26 mouse cellular contexts compared by ENCODE assay signal in genomic region chr11:55356846-55357245, GRCm38 (mm10). TPM values are rescaled to one million over a fixed set of nuclear protein-coding genes. Genes with fewer than 3 reads are reported as not detected.
A peak's percentile ranks its signal among the peaks of the same experiment; 100 is the strongest.
DNase-seq lines count a peak whose midpoint lies in the region; TF ChIP-seq lines count a peak whose summit lies in the region.
"Had no signal": no experiment of that assay in that cellular context is flagged by ENCODE, and none has a peak within 500 bp of the region (broad histone marks: within the 10 kb centered on the region; RNA-seq: fewer than 3 reads in every experiment).

No protein-coding gene starts in this region.

- WGBS in cerebellum, adult 2 months, result 10% methylated on average over 2 of the region's 2 CpGs

- peak overlapping the region; percentile 85 for H3K27ac ChIP-seq in cerebellum, adult 2 months (ENCODE audit: insufficient read depth, low read length)
- H3K27ac ChIP-seq: embryonic facial prominence, embryonic 13.5 days; forebrain, embryonic 10.5 days; kidney, embryonic 15.5 days; limb, embryonic 10.5 days; limb, embryonic 15.5 days; liver, embryonic 13.5 days; stomach, postnatal 0 days had no signal

- DNase-seq in 3T3-L1 (ENCODE audit: low read depth, low spot score), result peak; percentile 31
- DNase-seq in NIH3T3 (ENCODE audit: low read depth), result peak; percentile 27
- DNase-seq in cerebellum, adult 2 months, result peak; percentile 96 to 99
- peak; percentile 97 to 98 for DNase-seq in cerebellum, postnatal 14 days
- DNase-seq in right cerebral cortex, adult 2 months (ENCODE audit: low spot score in 2 of 2), result no peak
- DNase-seq in spleen, postnatal 10 days (ENCODE audit: low spot score in 2 of 2), result no peak
- DNase-seq in neural tube, embryonic 10.5 days (ENCODE audit: extremely low spot score, low spot score), result no peak
- DNase-seq: adrenal gland, postnatal 14 days; forebrain, postnatal 0 days; gastrocnemius, postnatal 10 days; kidney, adult 18-20 months; kidney, postnatal 25 days; liver, embryonic 13.5 days; lung, adult 2 months; lung, postnatal 14 days; midbrain, embryonic 14.5 days; spleen, adult 18-20 months; thymus, adult 18-20 months; thymus, postnatal 25 days had no signal

- no peak overlapping the region for H3K4me3 ChIP-seq in cerebellum, adult 2 months (replicated peaks; ENCODE audit: insufficient read depth, low read depth, low read length)
- H3K4me3 ChIP-seq: embryonic facial prominence, embryonic 13.5 days; forebrain, embryonic 10.5 days; kidney, embryonic 15.5 days; limb, embryonic 10.5 days; limb, embryonic 15.5 days; liver, embryonic 13.5 days had no signal

- TF ChIP-seq CTCF in cerebellum, adult 2 months (IDR thresholded peaks at IDR 0.05; ENCODE audit: borderline replicate concordance, insufficient read depth, low read depth, low read length), result no peak

- H3K4me1 ChIP-seq in cerebellum, adult 2 months (ENCODE audit: control insufficient read depth, insufficient read depth, low read length), result peaks cover 27% of the 10 kb centered on the region
- H3K4me1 ChIP-seq: forebrain, embryonic 10.5 days; kidney, embryonic 15.5 days; limb, embryonic 10.5 days; liver, embryonic 13.5 days had no signal

- TF ChIP-seq POLR2A in cerebellum, adult 2 months (IDR thresholded peaks at IDR 0.05; ENCODE audit: borderline replicate concordance, insufficient read depth, low read length), result no peak; the same call in 1 of the 2 replicates

- H3K27me3 ChIP-seq in cerebellum, adult 2 months (ENCODE audit: control insufficient read depth, insufficient read depth, low read length), result no peaks in the 10 kb centered on the region
- H3K27me3 ChIP-seq: embryonic facial prominence, embryonic 13.5 days; kidney, embryonic 15.5 days; limb, embryonic 15.5 days; liver, embryonic 13.5 days had no signal

RNA-seq across cellular contexts. Expression of gene Fat2, which starts 20.5 kb away (rescaled TPM):
- 86.7 and 104 TPM in 2 replicates for polyA plus RNA-seq in cerebellum, adult 2 months (2012; rRNA removed)
- polyA plus RNA-seq: heart, embryonic 14.5 days; liver, embryonic 13.5 days had no signal

Comparison
In these comparisons a context has a peak if more than half of its experiments do, and no peak if none do; other contexts are left out.
1. DNase-seq: peak in 3T3-L1 (single experiment), NIH3T3 (single experiment), cerebellum, adult 2 months (2 of 2) and cerebellum, postnatal 14 days (2 of 2); none in right cerebral cortex, adult 2 months (0 of 2), spleen, postnatal 10 days (0 of 2) and neural tube, embryonic 10.5 days (single experiment).